Mouse (Mus musculus) liver, adult 2 months (tissue): ENCODE results near the gene Col11a2. TPM values are rescaled to one million over a fixed set of nuclear protein-coding genes. Genes with fewer than 3 reads are reported as not detected.

Source experiments
- DNase-seq: peaks from one replicate; pipeline ENCODE4 v3.0.0-alpha.2; 2011; ENCODE audit warnings: low read depth, low spot score; ENCODE audit errors: extremely low read depth
- H3K27ac ChIP-seq: fragments of 200-500 bp; replicated peaks from 2 replicates; pipeline ENCODE4 v1.5.1; 2012; ENCODE audit warnings: low read depth, mild to moderate bottlenecking, control low read depth, inconsistent platforms, low read length; ENCODE audit not compliant: insufficient read depth
- H3K27me3 ChIP-seq: fragments of 200-500 bp; 2 replicates; pipeline ENCODE4 v1.6.1; 2012; ENCODE audit warnings: mild to moderate bottlenecking, moderate library complexity, low read length, inconsistent platforms; ENCODE audit not compliant: control insufficient read depth, insufficient read depth
- H3K36me3 ChIP-seq: fragments of 200-500 bp; 2 replicates; pipeline ENCODE4 v1.6.1; 2012; ENCODE audit warnings: low read length, inconsistent platforms; ENCODE audit not compliant: control insufficient read depth, insufficient read depth
- H3K4me1 ChIP-seq: fragments of 200-500 bp; 2 replicates; pipeline ENCODE4 v1.6.1; 2011; ENCODE audit warnings: low read length; ENCODE audit not compliant: control insufficient read depth, insufficient read depth
- H3K4me3 ChIP-seq: fragments of 200-500 bp; 2 replicates; pipeline ENCODE4 v1.5.1; 2011; ENCODE audit warnings: low read depth, mild to moderate bottlenecking, control low read depth, low read length, moderate library complexity; ENCODE audit not compliant: insufficient read depth
- H3K79me2 ChIP-seq: fragments of 200-500 bp; 2 replicates; pipeline ENCODE4 v1.6.1; 2012; ENCODE audit warnings: inconsistent platforms, mild to moderate bottlenecking, low read length, moderate library complexity; ENCODE audit not compliant: control insufficient read depth, insufficient read depth
- H3K9ac ChIP-seq: fragments of 200-500 bp; 2 replicates; pipeline ENCODE4 v1.6.1; 2012; ENCODE audit warnings: low read depth, mild to moderate bottlenecking, control low read depth, inconsistent platforms, low read length
- CTCF ChIP-seq: fragments of 200-500 bp; IDR thresholded peaks from 2 replicates; pipeline ENCODE4 v1.5.1; 2011; ENCODE audit warnings: low read depth, low read length, control low read depth
- POLR2A ChIP-seq: fragments of 200-500 bp; IDR thresholded peaks from 2 replicates; pipeline ENCODE4 v1.6.1; 2011; ENCODE audit warnings: low read length, control low read depth; ENCODE audit not compliant: insufficient read depth; ENCODE audit errors: extremely low read depth
- WGBS: fragments of 180-500 bp; shearing (Covaris S2); methylation state at CpG from one replicate; pipeline ENCODE4 v1.1.7; 2018; 5-methylcytosine and 5-hydroxymethylcytosine counted together
- polyA plus RNA-seq: library from polyadenylated mRNA; depleted of rRNA; stranded (reverse); fragments of >200 nt; gene quantifications from 2 replicates; pipeline ENCODE4 v1.2.3, GENCODE M21; 2012
- total RNA-seq: library from RNA; depleted of rRNA; stranded (reverse); fragments of >200 nt; gene quantifications from 2 replicates; pipeline ENCODE4 v1.2.3, GENCODE M21; 2014

Col11a2 gene
- total and polyA plus RNA-seq, 2 experiments: 0.18 to 0.23 TPM

DNA sequence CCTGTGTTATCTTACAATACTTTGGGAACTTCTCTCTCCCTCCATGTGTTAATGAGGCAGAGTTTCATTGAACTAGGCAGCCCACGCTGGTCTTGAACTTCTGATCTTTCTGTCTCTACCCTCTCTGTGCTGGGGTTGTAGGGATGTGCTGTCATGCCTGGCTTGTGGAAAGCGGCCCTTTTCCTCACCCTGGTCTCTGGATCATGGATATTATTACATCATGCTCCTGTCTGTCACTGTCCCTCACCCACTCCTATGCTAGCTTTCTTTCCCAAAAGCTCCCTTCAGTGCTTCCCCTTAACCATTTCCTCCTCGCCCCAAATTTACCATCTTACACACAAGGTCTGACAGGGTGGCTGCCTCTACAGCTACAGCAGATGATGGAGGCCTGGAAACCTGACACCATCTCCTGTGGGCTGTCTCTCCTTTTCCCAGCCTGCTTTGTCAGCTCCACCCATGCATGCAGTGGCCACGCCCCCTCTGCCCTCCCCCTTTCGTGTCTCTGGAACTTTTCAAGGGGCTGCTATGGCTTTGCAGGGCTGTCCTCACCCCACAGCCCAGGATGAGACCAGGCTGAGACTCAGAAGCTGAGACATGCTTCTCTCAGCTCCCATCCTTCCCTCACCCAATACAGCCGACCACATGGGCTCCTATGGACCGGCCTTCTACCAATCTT is 54.1 kb downstream of the Col11a2 start:
- no peaks in the 10 kb centered on the region for H3K36me3 ChIP-seq
- no peaks in the 10 kb centered on the region for H3K79me2 ChIP-seq
- DNase-seq: no peak
- no peak overlapping the region for H3K9ac ChIP-seq
- no peak overlapping the region for H3K4me3 ChIP-seq
- 36% methylated on average over 7 of the region's 7 CpGs for WGBS
- no peaks in the 10 kb centered on the region for H3K4me1 ChIP-seq
- H3K27ac ChIP-seq: no peak overlapping the region
- TF ChIP-seq CTCF (no peak), POLR2A (no peak)
- H3K27me3 ChIP-seq: no peaks in the 10 kb centered on the region

DNA sequence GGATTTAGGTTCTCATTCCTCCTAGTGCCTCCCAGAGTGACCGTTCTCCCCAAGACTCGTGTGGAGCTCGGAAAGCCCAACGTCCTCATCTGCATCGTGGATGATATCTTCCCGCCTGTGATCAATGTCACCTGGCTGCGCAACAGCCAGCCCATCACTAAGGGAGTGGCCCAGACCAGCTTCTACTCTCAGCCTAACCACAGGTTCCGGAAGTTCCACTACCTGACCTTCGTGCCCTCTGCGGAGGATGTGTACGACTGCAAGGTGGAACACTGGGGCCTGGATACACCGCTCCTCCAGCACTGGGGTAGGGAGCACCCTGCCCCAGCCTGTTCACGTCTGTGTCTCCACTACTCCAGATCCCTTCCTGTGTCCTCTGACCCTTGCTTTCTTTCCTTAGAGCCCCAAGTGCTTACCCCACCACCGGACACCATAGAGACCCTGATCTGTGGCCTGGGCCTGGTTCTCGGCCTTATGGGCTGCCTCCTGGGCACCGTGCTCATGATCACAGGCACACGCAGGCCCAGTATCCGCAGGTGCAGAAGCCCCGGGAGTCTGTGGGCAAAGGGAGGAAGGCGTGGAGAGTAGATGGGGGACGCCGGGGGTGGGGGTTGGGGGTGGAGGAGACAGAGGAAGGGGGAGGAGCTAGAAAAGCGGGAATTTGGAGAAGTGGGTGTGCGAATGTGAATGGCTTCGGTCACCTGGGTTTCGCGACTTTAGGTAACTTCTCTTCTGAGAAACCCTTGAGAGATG is 55.2 kb downstream of the Col11a2 start:
- TF ChIP-seq CTCF (no peak), POLR2A (no peak)
- H3K9ac ChIP-seq: no peak overlapping the region
- no peak for DNase-seq
- no peaks in the 10 kb centered on the region for H3K27me3 ChIP-seq
- H3K4me1 ChIP-seq: no peaks in the 10 kb centered on the region
- no peaks in the 10 kb centered on the region for H3K36me3 ChIP-seq
- no peak overlapping the region for H3K4me3 ChIP-seq
- H3K79me2 ChIP-seq: no peaks in the 10 kb centered on the region
- 77% methylated on average over 27 of the region's 27 CpGs for WGBS
- H3K27ac ChIP-seq: no peak overlapping the region

DNA sequence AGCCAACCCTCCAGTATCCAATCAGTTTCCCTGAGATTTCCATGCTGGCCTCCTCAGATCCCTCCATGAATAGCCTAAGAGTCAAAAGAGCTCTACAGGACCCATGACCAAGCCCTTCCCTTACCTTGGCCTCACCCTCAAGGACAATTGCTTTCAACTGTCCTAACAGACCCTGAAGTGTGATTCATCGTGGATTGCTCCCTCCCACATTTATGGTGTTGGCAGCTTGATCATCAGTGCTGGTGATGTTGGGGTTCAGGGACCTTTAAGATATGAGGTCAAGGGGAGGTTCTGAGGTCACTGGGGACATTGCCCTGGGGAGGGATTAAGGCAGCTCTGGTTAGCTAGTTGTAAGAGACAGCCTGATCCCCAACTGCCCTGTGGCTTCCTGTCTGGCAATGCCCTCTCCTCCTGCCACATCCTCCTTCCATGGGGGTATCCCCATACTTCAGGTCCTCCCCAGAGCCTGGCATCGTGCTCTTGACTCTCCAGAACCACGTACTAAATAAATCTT is 57.3 kb downstream of the Col11a2 start:
- no peak for DNase-seq
- 53% methylated on average over 3 of the region's 3 CpGs for WGBS

DNA sequence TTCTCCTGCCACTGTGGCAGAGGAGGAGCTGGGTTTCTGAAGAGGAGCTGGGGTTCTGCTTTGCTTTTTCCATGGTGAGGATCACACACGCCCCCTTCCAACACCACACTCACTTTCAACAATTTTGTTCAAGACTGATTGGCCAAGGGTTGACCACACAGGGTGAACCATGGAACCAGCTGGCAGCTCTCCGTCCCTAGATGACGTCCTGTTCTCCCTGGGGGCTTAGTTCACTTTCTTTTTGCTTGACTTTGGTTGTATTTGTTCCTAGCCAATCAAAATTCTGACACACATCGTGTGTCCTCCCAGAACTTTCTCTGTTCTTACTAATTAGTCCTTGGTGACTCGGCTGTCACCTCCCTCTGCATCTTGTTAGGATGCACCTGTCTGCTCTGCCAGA is 58.0 kb downstream of the Col11a2 start:
- Histone ChIP-seq H3K9ac (no peak overlapping the region), H3K27me3 (no peaks in the 10 kb centered on the region), H3K4me3 (no peak overlapping the region), H3K36me3 (no peaks in the 10 kb centered on the region), H3K79me2 (no peaks in the 10 kb centered on the region), H3K27ac (no peak overlapping the region), H3K4me1 (peaks cover 3% of the 10 kb centered on the region; the same call in 1 of the 2 replicates)
- DNase-seq: no peak
- TF ChIP-seq POLR2A (no peak), CTCF (no peak)
- WGBS: 77% methylated on average over 5 of the region's 5 CpGs

More for the DNA sequence above, 57.3 kb downstream of the Col11a2 start:
- TF ChIP-seq CTCF: no peak
- no peak for TF ChIP-seq POLR2A
- no peak overlapping the region for H3K9ac ChIP-seq
- no peaks in the 10 kb centered on the region for H3K27me3 ChIP-seq
- H3K4me3 ChIP-seq: no peak overlapping the region
- no peaks in the 10 kb centered on the region for H3K36me3 ChIP-seq
- peaks cover under 1% of the 10 kb centered on the region; the same call in 1 of the 2 replicates for H3K4me1 ChIP-seq
- H3K27ac ChIP-seq: no peak overlapping the region
- no peaks in the 10 kb centered on the region for H3K79me2 ChIP-seq

DNA sequence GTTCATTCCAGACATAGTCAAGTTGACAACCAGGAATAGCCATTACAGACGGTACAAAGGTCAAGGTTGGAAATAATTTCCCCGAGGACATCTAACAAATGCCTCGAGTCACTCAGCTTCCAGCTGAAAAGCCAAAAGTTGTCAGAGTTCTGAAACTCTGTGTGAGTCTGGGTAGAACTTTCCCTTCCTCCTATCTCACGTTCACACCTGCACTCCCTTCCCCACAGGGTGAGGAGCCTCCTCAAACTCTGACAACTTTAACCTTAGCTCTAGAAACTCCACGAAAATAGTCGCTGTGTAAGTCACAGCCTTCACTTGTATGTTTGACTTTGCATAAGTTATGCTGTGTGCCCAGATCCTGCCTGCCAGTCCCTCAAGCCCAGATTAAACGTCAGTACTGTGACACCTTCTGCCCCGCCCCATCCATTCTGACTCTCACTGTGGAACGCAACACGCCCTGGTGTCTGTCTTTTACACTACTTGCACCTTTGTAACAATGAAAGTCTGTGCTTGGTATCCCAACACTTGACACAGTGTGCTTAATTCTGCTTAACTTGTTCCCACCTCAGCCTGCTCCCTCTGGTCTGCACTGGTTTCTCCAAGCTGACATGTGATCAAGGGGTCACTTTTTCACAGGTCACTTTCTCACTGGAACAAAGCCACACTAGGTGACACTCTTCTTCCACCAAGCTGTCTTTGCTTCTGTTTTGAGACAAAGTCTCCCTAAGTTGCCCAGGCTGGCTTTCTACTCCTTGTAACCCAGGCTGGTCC is 59.7 kb downstream of the Col11a2 start:
- TF ChIP-seq CTCF (no peak), POLR2A (no peak)
- Histone ChIP-seq H3K4me3 (no peak overlapping the region), H3K36me3 (no peaks in the 10 kb centered on the region), H3K9ac (no peak overlapping the region), H3K27ac (no peak overlapping the region), H3K4me1 (peaks cover 5% of the 10 kb centered on the region; the same call in 1 of the 2 replicates), H3K27me3 (no peaks in the 10 kb centered on the region), H3K79me2 (no peaks in the 10 kb centered on the region)
- DNase-seq: no peak
- WGBS: 47% methylated on average over 10 of the region's 10 CpGs
